Mouse (Mus musculus) limb, embryonic 12.5 days (tissue): Measurements from ENCODE around the gene Pigm. TPM values are rescaled to one million over a fixed set of nuclear protein-coding genes. Genes with fewer than 3 reads are reported as not detected.

Source experiments
- ATAC-seq: fragments of 200-750 bp; cut with Nextera tagmentation; 2 replicates; pipeline ENCODE4 v1.8.0; 2017; ENCODE audit warnings: low read depth, moderate TSS enrichment; ENCODE audit not compliant: insufficient number of reproducible peaks, insufficient read depth, low FRiP score, low TSS enrichment
- H3K27ac ChIP-seq: fragments of 300-500 bp; sonication (generic); 2 replicates; pipeline ENCODE4 v1.5.1; 2016; ENCODE audit warnings: mild to moderate bottlenecking, moderate library complexity
- H3K27me3 ChIP-seq: fragments of 300-500 bp; sonication (generic); 2 replicates; pipeline ENCODE4 v1.6.1; 2016; ENCODE audit warnings: mild to moderate bottlenecking, moderate library complexity
- H3K36me3 ChIP-seq: fragments of 300-500 bp; sonication (generic); 2 replicates; pipeline ENCODE4 v1.6.1; 2016; ENCODE audit warnings: mild to moderate bottlenecking, moderate library complexity
- H3K4me1 ChIP-seq: fragments of 300-500 bp; sonication (generic); replicated peaks from 2 replicates; pipeline ENCODE4 v1.6.1; 2016
- H3K4me2 ChIP-seq: fragments of 300-500 bp; sonication (generic); 2 replicates; pipeline ENCODE4 v1.6.1; 2016; ENCODE audit warnings: mild to moderate bottlenecking, moderate library complexity
- H3K4me3 ChIP-seq: fragments of 300-500 bp; sonication (generic); replicated peaks from 2 replicates; pipeline ENCODE4 v1.5.1; 2016; ENCODE audit warnings: mild to moderate bottlenecking
- H3K9ac ChIP-seq: fragments of 300-500 bp; sonication (generic); replicated peaks from 2 replicates; pipeline ENCODE4 v1.6.1; 2016; ENCODE audit warnings: mild to moderate bottlenecking, moderate library complexity
- H3K9me3 ChIP-seq: fragments of 300-500 bp; sonication (generic); 2 replicates; pipeline ENCODE4 v1.6.1; 2016; ENCODE audit warnings: mild to moderate bottlenecking, moderate library complexity
- WGBS: fragments of 180-500 bp; shearing (Covaris S2); methylation state at CpG from one replicate; pipeline ENCODE4 v1.1.7; 2016; 5-methylcytosine and 5-hydroxymethylcytosine counted together
- polyA plus RNA-seq: library from polyadenylated mRNA; unstranded; fragments of >200 nt; fragmentation: Nextera tagmentation; extraction: Ambion mirVana; gene quantifications from 2 replicates; pipeline ENCODE4 v1.2.1, GENCODE M21; 2016

The Pigm gene
- polyA plus RNA-seq, 1 experiment from 2014 or later: 9.3 TPM

- no peaks in the 10 kb centered on the region; the same call in 1 of the 2 replicates for H3K27me3 ChIP-seq
- H3K9me3 ChIP-seq: no peaks in the 10 kb centered on the region
- H3K4me1 ChIP-seq: no peaks in the 10 kb centered on the region; the same call in 1 of the 2 replicates
- no peak overlapping the region for H3K27ac ChIP-seq
- no peak overlapping the region for H3K9ac ChIP-seq
- H3K36me3 ChIP-seq: no peaks in the 10 kb centered on the region
- ATAC-seq: no peak
- WGBS: 41% methylated on average over 4 of the region's 4 CpGs
- H3K4me2 ChIP-seq: no peak overlapping the region
- no peak overlapping the region for H3K4me3 ChIP-seq
These were observed 55.7 kb downstream of the Pigm start for GRCm38 (mm10) chr1:172431836-172432586.

- no peaks in the 10 kb centered on the region; the same call in 1 of the 2 replicates for H3K4me1 ChIP-seq
- ATAC-seq: no peak
- no peak overlapping the region for H3K4me3 ChIP-seq
- H3K36me3 ChIP-seq: no peaks in the 10 kb centered on the region
- H3K9me3 ChIP-seq: no peaks in the 10 kb centered on the region
- no peak overlapping the region for H3K4me2 ChIP-seq
- no peaks in the 10 kb centered on the region; the same call in 1 of the 2 replicates for H3K27me3 ChIP-seq
- no peak overlapping the region for H3K9ac ChIP-seq
- WGBS: 85% methylated on average over 3 of the region's 3 CpGs
- no peak overlapping the region for H3K27ac ChIP-seq
These were observed 56.2 kb downstream of the Pigm start for GRCm38 (mm10) chr1:172432587-172432955.

GRCm38 (mm10) chr1:172433012-172433850, 56.9 kb downstream of the Pigm start:
- H3K9ac ChIP-seq: no peak overlapping the region
- WGBS: 83% methylated on average over 20 of the region's 20 CpGs
- H3K27me3 ChIP-seq: no peaks in the 10 kb centered on the region; the same call in 1 of the 2 replicates
- H3K36me3 ChIP-seq: no peaks in the 10 kb centered on the region
- no peak for ATAC-seq
- no peak overlapping the region for H3K27ac ChIP-seq
- H3K4me1 ChIP-seq: no peaks in the 10 kb centered on the region; the same call in 1 of the 2 replicates
- H3K4me3 ChIP-seq: no peak overlapping the region
- H3K9me3 ChIP-seq: no peaks in the 10 kb centered on the region
- H3K4me2 ChIP-seq: no peak overlapping the region

Other genes starting within 250 kb of the Pigm start
- 173 and 177 TPM in 2 replicates for gene Pex19, start 249.8 kb upstream of the Pigm start, polyA plus RNA-seq
- gene Dcaf8, start 228.5 kb upstream of the Pigm start, polyA plus RNA-seq: 179 TPM in 2 replicates
- gene Pea15a, start 169.7 kb upstream of the Pigm start, polyA plus RNA-seq: 69.5 and 76.5 TPM in 2 replicates
- 2.9 and 4.1 TPM in 2 replicates for gene Casq1, start 156.7 kb upstream of the Pigm start, polyA plus RNA-seq
- gene Atp1a4, start 118.1 kb upstream of the Pigm start, polyA plus RNA-seq: not detected in 2 replicates
- gene Igsf8, start 114.9 kb upstream of the Pigm start, polyA plus RNA-seq: 44.1 and 45.9 TPM in 2 replicates
- 5.1 and 5.4 TPM in 2 replicates for gene Atp1a2, start 78.5 kb upstream of the Pigm start, polyA plus RNA-seq
- gene Kcnj9, start 47.2 kb upstream of the Pigm start, polyA plus RNA-seq: not detected in 2 replicates
- 0.04 and 0.05 TPM in 2 replicates for gene Kcnj10, start 35.3 kb upstream of the Pigm start, polyA plus RNA-seq
- gene Slamf9, start 98.8 kb downstream of the Pigm start, polyA plus RNA-seq: 0.21 TPM in 1 of 2 replicates, not detected in the other
- gene Igsf9, start 105.2 kb downstream of the Pigm start, polyA plus RNA-seq: 69.7 and 70.5 TPM in 2 replicates
- gene Tagln2, start 123.5 kb downstream of the Pigm start, polyA plus RNA-seq: 66.4 and 74.9 TPM in 2 replicates
- 1.1 and 1.2 TPM in 2 replicates for gene Cfap45, start 144.3 kb downstream of the Pigm start, polyA plus RNA-seq
- 0.18 TPM in 1 of 2 replicates, not detected in the other for gene Vsig8, start 179.4 kb downstream of the Pigm start, polyA plus RNA-seq
- gene Slamf8, start 214.0 kb downstream of the Pigm start, polyA plus RNA-seq: 0.17 TPM in 1 of 2 replicates, not detected in the other
- gene Fcrl6, start 226.0 kb downstream of the Pigm start, polyA plus RNA-seq: 0.64 and 1.2 TPM in 2 replicates